ENCODE assay signal across 8 mouse cellular contexts in genomic region chr11:75194850-75195461, GRCm38 (mm10). TPM values are rescaled to one million over a fixed set of nuclear protein-coding genes. Genes with fewer than 3 reads are reported as not detected.
DNase-seq lines count a peak whose midpoint lies in the region; ATAC-seq and TF ChIP-seq lines count a peak whose summit lies in the region.

No protein-coding gene starts in this region.

- H3K4me2 ChIP-seq in forebrain, embryonic 16.5 days (ENCODE audit: low read length): peak overlapping the region; percentile 72

- TF ChIP-seq POLR2A in spleen, adult 2 months (IDR thresholded peaks at IDR 0.05; ENCODE audit: low read depth, low read length): no peak
- TF ChIP-seq POLR2A in lung, adult 2 months (IDR thresholded peaks at IDR 0.05; ENCODE audit: borderline replicate concordance, extremely low read depth, low read depth, low read length): no peak

- ATAC-seq in forebrain, embryonic 16.5 days: no peak

- H3K9me3 ChIP-seq in forebrain, embryonic 16.5 days (ENCODE audit: control insufficient read depth, low read length): no peaks in the 10 kb centered on the region

- H3K9ac ChIP-seq in forebrain, embryonic 16.5 days (replicated peaks; ENCODE audit: low read depth, low read length): peak overlapping the region; percentile 12

- peak in 1 of 2 experiments; percentile 47 for DNase-seq in spleen, adult 2 months (ENCODE audit: low read depth in 1 of 2, low spot score in 2 of 2)
- no peak for DNase-seq in spleen, adult 12 weeks (ENCODE audit: low spot score)
- DNase-seq in cerebellum, adult 11 months: peak; percentile 75
- DNase-seq in kidney, adult 11 months: peak; percentile 70
- DNase-seq in lung, adult 2 months: peak; percentile 54
- DNase-seq in right cerebral cortex, postnatal 4 days: peak; percentile 37
- DNase-seq in ovary, adult 18-20 months (ENCODE audit: low spot score): no peak

- H3K4me3 ChIP-seq in spleen, adult 2 months (ENCODE audit: extremely low read depth, insufficient read depth, insufficient read length): peak overlapping the region; percentile 64
- peak overlapping the region; percentile 58 for H3K4me3 ChIP-seq in forebrain, embryonic 16.5 days (replicated peaks; ENCODE audit: low read length)
- peak overlapping the region; percentile 52 for H3K4me3 ChIP-seq in lung, adult 2 months (replicated peaks; ENCODE audit: extremely low read depth, low read depth, low read length)

- peaks cover 13% of the 10 kb centered on the region for H3K27me3 ChIP-seq in spleen, adult 2 months (ENCODE audit: control insufficient read depth, insufficient read depth, low read length)
- peaks cover 43% of the 10 kb centered on the region for H3K27me3 ChIP-seq in forebrain, embryonic 16.5 days (replicated peaks; ENCODE audit: control insufficient read depth, insufficient read depth, low read length)

- H3K4me1 ChIP-seq in spleen, adult 2 months (ENCODE audit: control insufficient read depth, insufficient read depth, insufficient read length): peaks cover 13% of the 10 kb centered on the region
- peaks cover 33% of the 10 kb centered on the region for H3K4me1 ChIP-seq in forebrain, embryonic 16.5 days (replicated peaks; ENCODE audit: control insufficient read depth, insufficient read depth, low read length)
- peaks cover 4% of the 10 kb centered on the region; the same call in 1 of the 2 replicates for H3K4me1 ChIP-seq in lung, adult 2 months (ENCODE audit: control insufficient read depth, insufficient read depth, low read length)

- 2% methylated on average over 39 of the region's 39 CpGs for WGBS in spleen, adult 2 months
- WGBS in forebrain, embryonic 16.5 days: under 1% methylated on average over 37 of the region's 39 CpGs
- WGBS in lung, adult 2 months: 2% methylated on average over 39 of the region's 39 CpGs

- H3K27ac ChIP-seq in spleen, adult 2 months (ENCODE audit: insufficient read depth, low read length): no peak overlapping the region
- H3K27ac ChIP-seq in forebrain, embryonic 16.5 days (ENCODE audit: low read length): no peak overlapping the region

- 0 out of 2 replicates have a peak, but pooled peaks have one; percentile 5 for TF ChIP-seq CTCF in spleen, adult 2 months (IDR thresholded peaks at IDR 0.05; ENCODE audit: extremely low read depth, insufficient read depth, insufficient read length, insufficient replicate concordance)
- no peak for TF ChIP-seq CTCF in lung, adult 2 months (IDR thresholded peaks at IDR 0.05; ENCODE audit: insufficient read depth, low read length)

- H3K36me3 ChIP-seq in spleen, adult 2 months (ENCODE audit: control insufficient read depth, insufficient read depth, low read length): no peaks in the 10 kb centered on the region
- H3K36me3 ChIP-seq in forebrain, embryonic 16.5 days (ENCODE audit: control insufficient read depth, insufficient read depth): no peaks in the 10 kb centered on the region

RNA-seq across cellular contexts. Expression of gene Rtn4rl1, which starts 1.4 kb away (rescaled TPM):
- 11.1 and 12.7 TPM in 2 replicates for polyA plus RNA-seq in spleen, adult 2 months (2012; rRNA removed)
- polyA plus RNA-seq in forebrain, embryonic 16.5 days (2015; fragmentation: Nextera tagmentation; extraction: Ambion mirVana): 5.5 and 6.3 TPM in 2 replicates
- polyA plus RNA-seq in lung, adult 2 months (2012; rRNA removed): 11.6 and 12.5 TPM in 2 replicates

RNA-seq across cellular contexts. Expression of gene Dph1, which starts 3.9 kb away (rescaled TPM):
- polyA plus RNA-seq in spleen, adult 2 months (2012; rRNA removed): 29.2 and 33.3 TPM in 2 replicates
- 15.4 and 16.1 TPM in 2 replicates for polyA plus RNA-seq in forebrain, embryonic 16.5 days (2015; fragmentation: Nextera tagmentation; extraction: Ambion mirVana)
- 21.0 and 25.7 TPM in 2 replicates for polyA plus RNA-seq in lung, adult 2 months (2012; rRNA removed)

RNA-seq across cellular contexts. Expression of gene Ovca2, which starts 16.3 kb away (rescaled TPM):
- 17.2 and 18.4 TPM in 2 replicates for polyA plus RNA-seq in spleen, adult 2 months (2012; rRNA removed)
- 18.0 and 20.8 TPM in 2 replicates for polyA plus RNA-seq in forebrain, embryonic 16.5 days (2015; fragmentation: Nextera tagmentation; extraction: Ambion mirVana)
- polyA plus RNA-seq in lung, adult 2 months (2012; rRNA removed): 15.3 and 21.1 TPM in 2 replicates

RNA-seq across cellular contexts. Expression of gene Hic1, which starts 25.6 kb away (rescaled TPM):
- 9.2 and 13.2 TPM in 2 replicates for polyA plus RNA-seq in spleen, adult 2 months (2012; rRNA removed)
- polyA plus RNA-seq in forebrain, embryonic 16.5 days (2015; fragmentation: Nextera tagmentation; extraction: Ambion mirVana): 1.2 and 2.3 TPM in 2 replicates
- polyA plus RNA-seq in lung, adult 2 months (2012; rRNA removed): 21.4 and 33.8 TPM in 2 replicates

Comparison
In these comparisons a context has a peak if more than half of its experiments do, and no peak if none do; other contexts are left out.
1. DNase-seq: peak in cerebellum, adult 11 months (single experiment), kidney, adult 11 months (single experiment), lung, adult 2 months (single experiment) and right cerebral cortex, postnatal 4 days (single experiment); none in spleen, adult 12 weeks (single experiment) and ovary, adult 18-20 months (single experiment).
2. Peak in every context shown above with its lines, with median percentiles within 50 percentile points of each other: H3K4me3 ChIP-seq.